8 mouse cellular contexts compared by ENCODE assay signal in the genomic region with DNA sequence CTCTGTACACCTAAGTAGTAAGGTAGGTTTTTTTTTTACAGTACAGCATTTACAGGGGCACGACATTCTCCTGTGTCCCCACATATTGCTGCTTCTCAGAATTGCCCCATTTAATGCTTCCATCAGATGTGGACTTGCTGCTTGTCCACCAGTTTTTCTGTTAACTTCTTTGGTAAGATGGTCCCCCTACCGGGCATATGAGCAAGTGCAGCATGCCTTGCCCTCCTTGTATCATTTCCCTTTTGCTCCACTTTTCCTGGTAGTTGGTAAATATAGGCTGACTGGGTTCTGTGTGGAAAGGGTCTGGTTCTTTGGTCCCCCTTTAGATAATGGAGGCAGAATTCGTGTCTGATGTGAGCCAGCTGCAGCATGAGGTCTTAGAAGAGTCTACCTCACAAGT. TPM values are rescaled to one million over a fixed set of nuclear protein-coding genes. Genes with fewer than 3 reads are reported as not detected.
DNase-seq lines count a peak whose midpoint lies in the region; ATAC-seq and TF ChIP-seq lines count a peak whose summit lies in the region.
"Had no signal": no experiment of that assay in that cellular context is flagged by ENCODE, and none has a peak within 500 bp of the region (broad histone marks: within the 10 kb centered on the region; RNA-seq: fewer than 3 reads in every experiment).

No protein-coding gene starts in this region.

- no peak for TF ChIP-seq EP300 in heart, postnatal 0 days (IDR thresholded peaks at IDR 0.05; ENCODE audit: low read depth)

- no peaks in the 10 kb centered on the region; the same call in 1 of the 2 replicates for H3K4me1 ChIP-seq in kidney, adult 2 months (ENCODE audit: control insufficient read depth, insufficient read depth, low read length)
- no peaks in the 10 kb centered on the region for H3K4me1 ChIP-seq in kidney, embryonic 14.5 days (ENCODE audit: control insufficient read depth, insufficient read depth, low read length)
- H3K4me1 ChIP-seq in heart, postnatal 0 days (ENCODE audit: control insufficient read depth, insufficient read depth), result no peaks in the 10 kb centered on the region
- H3K4me1 ChIP-seq: stomach, embryonic 15.5 days had no signal

- no peak overlapping the region for H3K4me2 ChIP-seq in kidney, embryonic 14.5 days (replicated peaks; ENCODE audit: low read depth, low read length)
- no peak overlapping the region for H3K4me2 ChIP-seq in heart, postnatal 0 days (ENCODE audit: low read depth, low read length)
- H3K4me2 ChIP-seq: stomach, embryonic 15.5 days had no signal

- WGBS in kidney, adult 2 months, result 11% methylated on average over 3 of the region's 3 CpGs
- WGBS in kidney, embryonic 14.5 days, result 27% methylated on average over 3 of the region's 3 CpGs
- WGBS in heart, postnatal 0 days, result 9% methylated on average over 3 of the region's 3 CpGs

- peak; percentile 83 for TF ChIP-seq CTCF in kidney, adult 2 months (conservative IDR thresholded peaks at IDR 0.05; ENCODE audit: insufficient read depth, insufficient read length, low read depth, low read length)
- peak; percentile 79 for TF ChIP-seq CTCF in heart, postnatal 0 days (IDR thresholded peaks at IDR 0.05; ENCODE audit: low read depth)

- no peaks in the 10 kb centered on the region for H3K9me3 ChIP-seq in kidney, embryonic 14.5 days (ENCODE audit: control insufficient read depth, low read length)
- H3K9me3 ChIP-seq in heart, postnatal 0 days (replicated peaks; ENCODE audit: control insufficient read depth, low read length), result no peaks in the 10 kb centered on the region
- H3K9me3 ChIP-seq: stomach, embryonic 15.5 days had no signal

- no peaks in the 10 kb centered on the region for H3K36me3 ChIP-seq in kidney, adult 2 months (ENCODE audit: control insufficient read depth, insufficient read depth, low read length)
- no peaks in the 10 kb centered on the region for H3K36me3 ChIP-seq in kidney, embryonic 14.5 days (ENCODE audit: control insufficient read depth, insufficient read depth, low read length)
- H3K36me3 ChIP-seq in heart, postnatal 0 days (replicated peaks; ENCODE audit: control insufficient read depth, insufficient read depth, low read length), result no peaks in the 10 kb centered on the region
- H3K36me3 ChIP-seq: stomach, embryonic 15.5 days had no signal

- DNase-seq in kidney, adult 2 months, result peak; percentile 82
- peak; percentile 36 for DNase-seq in ES-CJ7 (ENCODE audit: low read depth, low spot score)
- peak; percentile 60 for DNase-seq in adrenal gland, postnatal 10 days
- DNase-seq in heart, postnatal 0 days (ENCODE audit: low spot score), result peak; percentile 73
- DNase-seq in layer of hippocampus, postnatal 25 days (ENCODE audit: extremely low spot score in 1 of 2, low spot score in 1 of 2), result peak; percentile 25 to 44
- DNase-seq in retina, embryonic 14.5 days (ENCODE audit: low spot score), result peak; percentile 72

- H3K4me3 ChIP-seq in kidney, adult 2 months (ENCODE audit: insufficient read depth, low read depth, low read length), result no peak overlapping the region
- H3K4me3 ChIP-seq in kidney, embryonic 14.5 days (ENCODE audit: low read length), result no peak overlapping the region
- H3K4me3 ChIP-seq in heart, postnatal 0 days (ENCODE audit: low read depth, low read length), result no peak overlapping the region
- H3K4me3 ChIP-seq: stomach, embryonic 15.5 days had no signal

- ATAC-seq in kidney, embryonic 14.5 days (ENCODE audit: low FRiP score, low TSS enrichment), result no peak
- ATAC-seq in heart, postnatal 0 days (ENCODE audit: insufficient read depth, low read depth), result 0 out of 2 replicates have a peak, but pooled peaks have one; percentile 12

- no peaks in the 10 kb centered on the region for H3K27me3 ChIP-seq in kidney, adult 2 months (replicated peaks; ENCODE audit: control insufficient read depth, insufficient read depth, low read length)
- no peaks in the 10 kb centered on the region; the same call in 1 of the 2 replicates for H3K27me3 ChIP-seq in kidney, embryonic 14.5 days (ENCODE audit: control insufficient read depth, insufficient read depth, low read length)
- H3K27me3 ChIP-seq in heart, postnatal 0 days (ENCODE audit: control insufficient read depth, insufficient read depth, low read length), result peaks cover 4% of the 10 kb centered on the region; the same call in 1 of the 2 replicates
- H3K27me3 ChIP-seq: stomach, embryonic 15.5 days had no signal

- H3K27ac ChIP-seq in kidney, adult 2 months (ENCODE audit: insufficient read depth, low read depth, low read length), result no peak overlapping the region
- H3K27ac ChIP-seq in kidney, embryonic 14.5 days (ENCODE audit: low read depth, low read length), result no peak overlapping the region
- no peak overlapping the region for H3K27ac ChIP-seq in heart, postnatal 0 days (ENCODE audit: low read depth)
- H3K27ac ChIP-seq: stomach, embryonic 15.5 days had no signal

- TF ChIP-seq POLR2A in kidney, adult 2 months (IDR thresholded peaks at IDR 0.05; ENCODE audit: low read depth, low read length), result no peak

- no peak overlapping the region for H3K9ac ChIP-seq in kidney, embryonic 14.5 days (ENCODE audit: low read depth, low read length)
- no peak overlapping the region for H3K9ac ChIP-seq in heart, postnatal 0 days (replicated peaks; ENCODE audit: low read depth, low read length)
- H3K9ac ChIP-seq: stomach, embryonic 15.5 days had no signal

RNA-seq across cellular contexts. Expression of gene Gpat2, which starts 5.2 kb away (rescaled TPM):
- polyA plus RNA-seq in kidney, adult 2 months (2012; rRNA removed), result 1.4 and 1.9 TPM in 2 replicates
- polyA plus RNA-seq in kidney, embryonic 14.5 days (2014; fragmentation: Nextera tagmentation; extraction: Ambion mirVana), result 0.15 TPM in 1 of 2 replicates, not detected in the other
- total RNA-seq in adrenal gland, postnatal 10 days (2021), result under 1 TPM; 0.48 to 0.58 TPM
- total RNA-seq in heart, postnatal 0 days (2014; rRNA removed; ENCODE audit: low replicate concordance), result 0.04 and 0.08 TPM in 2 replicates
- 0.04 and 0.20 TPM in 2 replicates for polyA plus RNA-seq in heart, postnatal 0 days (2015; fragmentation: Nextera tagmentation; extraction: Ambion mirVana)
- total RNA-seq in layer of hippocampus, postnatal 25 days (2021), result under 1 TPM; 0.26 to 0.27 TPM

RNA-seq across cellular contexts. Expression of gene Fahd2a, which starts 14.1 kb away (rescaled TPM):
- polyA plus RNA-seq in kidney, adult 2 months (2012; rRNA removed), result 71.9 and 86.5 TPM in 2 replicates
- polyA plus RNA-seq in kidney, embryonic 14.5 days (2014; fragmentation: Nextera tagmentation; extraction: Ambion mirVana), result 29.5 and 29.7 TPM in 2 replicates
- 10 to 100 TPM; 44.4 to 52.4 TPM for total RNA-seq in adrenal gland, postnatal 10 days (2021)
- total RNA-seq in heart, postnatal 0 days (2014; rRNA removed; ENCODE audit: low replicate concordance), result 30.3 and 58.0 TPM in 2 replicates
- 37.9 and 43.3 TPM in 2 replicates for polyA plus RNA-seq in heart, postnatal 0 days (2015; fragmentation: Nextera tagmentation; extraction: Ambion mirVana)
- total RNA-seq in layer of hippocampus, postnatal 25 days (2021), result 10 to 100 TPM; 17.7 to 17.9 TPM
